Mouse (Mus musculus) heart, embryonic 11.5 days (tissue): ENCODE data around the gene Vrk1. TPM values are rescaled to one million over a fixed set of nuclear protein-coding genes. Genes with fewer than 3 reads are reported as not detected.

Experiments used
- ATAC-seq: fragments of 200-750 bp; cut with Nextera tagmentation; replicated peaks from 2 replicates; pipeline ENCODE4 v1.8.0; 2017; ENCODE audit warnings: moderate library complexity; ENCODE audit not compliant: insufficient number of reproducible peaks, low FRiP score, low TSS enrichment
- H3K27ac ChIP-seq: fragments of 300-500 bp; sonication (generic); 2 replicates; pipeline ENCODE4 v1.5.1; 2014; ENCODE audit warnings: mild to moderate bottlenecking, low read depth, low read length
- H3K27me3 ChIP-seq: fragments of 300-500 bp; sonication (generic); 2 replicates; pipeline ENCODE4 v1.6.1; 2014; ENCODE audit warnings: mild to moderate bottlenecking, low read length, mixed read lengths; ENCODE audit not compliant: control insufficient read depth, insufficient read depth
- H3K36me3 ChIP-seq: fragments of 300-500 bp; sonication (generic); 2 replicates; pipeline ENCODE4 v1.6.1; 2014; ENCODE audit warnings: mild to moderate bottlenecking, low read length, moderate library complexity, mixed read lengths; ENCODE audit not compliant: control insufficient read depth, insufficient read depth
- H3K4me1 ChIP-seq: fragments of 300-500 bp; sonication (generic); 2 replicates; pipeline ENCODE4 v1.6.1; 2014; ENCODE audit warnings: low read length; ENCODE audit not compliant: control insufficient read depth, insufficient read depth
- H3K4me2 ChIP-seq: fragments of 300-500 bp; sonication (generic); 2 replicates; pipeline ENCODE4 v1.6.1; 2014; ENCODE audit warnings: mild to moderate bottlenecking, moderate library complexity
- H3K4me3 ChIP-seq: fragments of 300-500 bp; sonication (generic); 2 replicates; pipeline ENCODE4 v1.5.1; 2014; ENCODE audit warnings: low read depth, low read length
- H3K9ac ChIP-seq: fragments of 300-500 bp; sonication (generic); 2 replicates; pipeline ENCODE4 v1.6.1; 2014; ENCODE audit warnings: mild to moderate bottlenecking, low read depth, low read length, moderate library complexity
- H3K9me3 ChIP-seq: fragments of 300-500 bp; sonication (generic); replicated peaks from 2 replicates; pipeline ENCODE4 v1.6.1; 2016; ENCODE audit warnings: low read length; ENCODE audit not compliant: control insufficient read depth
- WGBS: fragments of 180-500 bp; shearing (Covaris S2); extraction: QIAGEN DNeasy Blood & Tissue Kit; methylation state at CpG from one replicate; pipeline ENCODE4 v1.1.7; 2014; ENCODE audit not compliant: insufficient replicate concordance; 5-methylcytosine and 5-hydroxymethylcytosine counted together
- polyA plus RNA-seq: library from polyadenylated mRNA; unstranded; fragments of >200 nt; fragmentation: Nextera tagmentation; extraction: Ambion mirVana; gene quantifications from 2 replicates; pipeline ENCODE4 v1.2.1, GENCODE M21; 2014

Gene Vrk1
- polyA plus RNA-seq, 1 experiment from 2014 or later, result 49.8 TPM

DNA sequence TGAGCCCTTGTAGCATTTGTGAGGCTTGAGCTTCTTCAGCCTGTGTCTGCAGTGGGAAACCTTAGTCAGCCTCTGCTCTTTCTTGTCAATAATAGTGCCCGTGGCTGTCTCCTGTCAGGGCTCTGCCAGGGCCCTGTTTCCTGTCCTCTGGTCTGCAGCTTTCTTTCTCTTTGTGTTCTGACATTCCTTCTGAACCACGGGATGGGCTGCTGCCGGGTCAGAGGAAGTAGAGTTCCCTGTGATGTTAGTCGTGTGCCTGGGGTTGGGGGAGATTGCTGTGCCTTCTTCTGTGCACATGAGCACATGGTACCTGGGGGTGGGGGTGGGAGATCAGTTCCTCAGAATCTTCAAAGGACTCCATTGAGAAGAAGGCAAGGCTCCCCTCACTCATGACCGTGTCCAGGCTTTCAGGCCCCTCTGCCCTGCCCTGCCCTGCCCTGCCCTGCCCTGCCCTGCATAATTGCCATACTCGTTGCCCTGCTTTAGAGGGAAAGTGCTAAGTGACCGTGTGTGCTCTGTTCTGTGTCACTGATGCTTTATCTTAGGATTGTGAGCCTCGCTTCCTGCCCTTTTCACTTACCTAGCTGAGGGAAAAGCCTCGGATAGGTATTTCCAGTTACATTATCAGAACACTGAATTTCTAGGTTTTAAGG is 36.2 kb downstream of the Vrk1 start:
- ATAC-seq, result 0 out of 2 replicates have a peak, but pooled peaks have one; percentile 42
- H3K27ac ChIP-seq, result peak overlapping the region; percentile 82
- no peak overlapping the region for H3K4me3 ChIP-seq
- H3K9ac ChIP-seq, result peak overlapping the region; percentile 52; the same call in 1 of the 2 replicates
- no peaks in the 10 kb centered on the region for H3K9me3 ChIP-seq
- H3K36me3 ChIP-seq, result 0 out of 2 replicates have a peak, but pooled peaks cover 9% of the 10 kb centered on the region
- 18% methylated on average over 9 of the region's 9 CpGs for WGBS
- peak overlapping the region; percentile 40 for H3K4me2 ChIP-seq
- no peaks in the 10 kb centered on the region for H3K27me3 ChIP-seq
- peaks cover 9% of the 10 kb centered on the region; the same call in 1 of the 2 replicates for H3K4me1 ChIP-seq

DNA sequence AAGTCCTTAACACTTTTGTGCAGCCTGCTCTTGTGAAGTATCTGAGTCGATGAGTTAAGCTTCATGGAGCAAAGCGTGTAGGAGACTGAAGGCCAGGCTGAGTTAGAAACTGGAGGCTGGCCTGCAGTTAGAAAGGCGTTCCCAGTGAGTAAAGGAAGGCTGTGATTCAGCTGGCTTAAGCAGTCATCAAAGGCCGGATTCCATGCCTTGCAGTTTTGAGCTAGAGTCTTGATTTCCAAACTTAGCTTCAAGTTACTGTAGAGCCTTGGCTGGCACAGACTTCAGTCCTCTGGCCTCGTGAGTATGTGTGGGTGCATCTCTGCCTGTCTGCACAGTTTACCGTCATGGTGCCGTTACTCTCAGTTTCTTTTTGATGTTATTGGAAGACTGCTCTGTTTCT is 42.2 kb downstream of the Vrk1 start:
- H3K4me1 ChIP-seq, result no peaks in the 10 kb centered on the region
- no peak overlapping the region for H3K9ac ChIP-seq
- no peaks in the 10 kb centered on the region for H3K27me3 ChIP-seq
- H3K27ac ChIP-seq, result no peak overlapping the region
- no peak for ATAC-seq
- H3K9me3 ChIP-seq, result no peaks in the 10 kb centered on the region
- 0 out of 2 replicates have a peak, but pooled peaks cover 8% of the 10 kb centered on the region for H3K36me3 ChIP-seq
- no peak overlapping the region for H3K4me3 ChIP-seq
- no peak overlapping the region for H3K4me2 ChIP-seq
- 89% methylated on average over 7 of the region's 7 CpGs for WGBS

DNA sequence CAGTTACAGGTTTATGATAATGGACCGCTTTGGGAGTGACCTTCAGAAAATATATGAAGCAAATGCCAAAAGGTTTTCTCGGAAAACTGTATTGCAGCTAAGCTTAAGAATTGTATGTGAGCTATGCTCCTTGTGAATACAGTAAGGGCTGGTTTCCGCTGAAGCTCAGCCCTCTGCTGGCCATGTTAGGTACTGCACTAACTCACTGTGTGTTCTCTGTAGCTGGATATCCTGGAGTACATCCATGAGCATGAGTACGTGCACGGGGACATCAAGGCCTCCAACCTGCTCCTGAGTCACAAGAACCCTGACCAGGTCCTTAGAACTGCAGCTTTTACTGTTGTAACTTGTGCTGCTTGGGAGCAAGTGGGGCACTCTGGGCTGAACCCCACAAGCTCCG is 45.8 kb downstream of the Vrk1 start:
- no peak overlapping the region for H3K4me2 ChIP-seq
- no peak overlapping the region for H3K4me3 ChIP-seq
- no peaks in the 10 kb centered on the region for H3K27me3 ChIP-seq
- H3K9me3 ChIP-seq, result no peaks in the 10 kb centered on the region
- peaks cover 6% of the 10 kb centered on the region; the same call in 1 of the 2 replicates for H3K36me3 ChIP-seq
- 49% methylated on average over 6 of the region's 6 CpGs for WGBS
- H3K9ac ChIP-seq, result no peak overlapping the region
- peaks cover 9% of the 10 kb centered on the region; the same call in 1 of the 2 replicates for H3K4me1 ChIP-seq
- H3K27ac ChIP-seq, result no peak overlapping the region
- no peak for ATAC-seq

DNA sequence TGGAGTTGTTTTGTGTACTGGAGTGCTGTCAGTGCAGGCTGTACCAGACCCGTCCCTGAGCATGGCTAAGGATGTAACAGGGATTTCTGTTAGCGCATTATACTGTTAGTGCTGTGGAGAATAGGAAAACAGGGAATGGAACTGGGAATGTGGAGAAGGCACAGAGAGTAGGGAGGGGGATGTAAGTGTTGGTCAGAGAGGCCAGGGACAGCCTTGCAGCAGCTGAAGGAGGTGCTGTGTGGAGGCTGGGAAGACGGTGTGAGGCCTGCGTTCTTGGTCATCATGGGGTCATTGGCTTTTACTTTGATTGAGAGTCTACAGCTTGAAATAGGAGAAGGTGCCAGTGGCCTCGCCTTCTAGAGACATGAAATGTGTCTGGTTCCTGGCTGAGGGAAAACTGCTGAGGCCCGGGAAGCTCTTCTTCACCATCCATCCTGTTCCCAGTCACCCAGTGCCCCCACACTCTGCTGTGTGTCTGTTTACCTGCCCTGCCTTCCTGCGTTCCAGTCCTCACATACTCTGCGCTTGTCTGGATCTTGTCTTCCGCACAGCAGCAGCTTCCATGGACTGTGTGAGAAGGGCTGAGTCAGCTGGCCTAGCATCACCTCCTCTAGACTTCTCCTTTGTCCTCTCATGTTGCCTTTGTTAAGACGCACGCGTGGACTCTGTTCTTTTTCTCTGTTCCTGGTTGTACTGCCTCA is 50.0 kb downstream of the Vrk1 start:
- H3K36me3 ChIP-seq, result peaks cover 6% of the 10 kb centered on the region
- H3K27me3 ChIP-seq, result no peaks in the 10 kb centered on the region
- H3K4me2 ChIP-seq, result no peak overlapping the region
- H3K27ac ChIP-seq, result no peak overlapping the region
- H3K4me3 ChIP-seq, result no peak overlapping the region
- H3K4me1 ChIP-seq, result peaks cover 9% of the 10 kb centered on the region; the same call in 1 of the 2 replicates
- no peak overlapping the region for H3K9ac ChIP-seq
- WGBS, result 55% methylated on average over 12 of the region's 12 CpGs
- ATAC-seq, result no peak
- no peaks in the 10 kb centered on the region for H3K9me3 ChIP-seq

DNA sequence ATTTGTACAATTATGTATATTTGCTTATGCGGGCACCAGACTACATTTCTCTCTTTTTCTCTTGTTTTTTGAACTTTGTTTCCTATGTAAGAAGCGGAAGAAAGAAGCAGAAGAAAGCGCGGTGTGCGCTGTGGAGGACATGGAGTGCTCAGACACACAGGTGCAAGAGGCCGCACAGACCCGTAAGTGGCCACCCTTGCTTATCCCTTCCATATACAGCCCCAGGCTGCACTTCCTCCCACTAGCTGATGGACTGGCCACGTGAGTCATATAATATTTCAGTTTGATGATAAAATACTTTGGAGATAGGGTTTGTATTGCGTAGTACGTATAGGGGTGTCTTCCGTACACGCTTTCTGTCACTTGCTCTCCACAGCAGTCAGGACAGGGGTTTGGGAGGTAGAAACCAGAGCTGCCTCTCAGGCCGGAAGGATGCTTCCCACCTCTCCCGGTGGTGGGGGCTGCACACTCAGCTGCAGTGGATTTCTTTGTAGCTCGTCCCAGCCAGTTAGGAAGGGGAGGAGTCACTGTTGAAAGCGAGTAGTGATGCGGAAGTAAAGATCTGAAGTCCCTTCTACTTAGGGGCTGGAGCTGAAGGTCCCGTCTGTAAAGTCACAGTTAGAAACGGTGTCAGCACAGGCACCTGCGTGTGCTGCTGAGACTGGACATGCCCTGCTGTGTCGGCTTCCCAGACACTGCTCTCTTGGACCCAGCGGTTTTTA is 60.6 kb downstream of the Vrk1 start:
- no peak overlapping the region for H3K4me3 ChIP-seq
- no peak overlapping the region for H3K4me2 ChIP-seq
- H3K9ac ChIP-seq, result no peak overlapping the region
- no peak for ATAC-seq
- H3K27ac ChIP-seq, result no peak overlapping the region
- H3K9me3 ChIP-seq, result no peaks in the 10 kb centered on the region
- H3K4me1 ChIP-seq, result no peaks in the 10 kb centered on the region
- WGBS, result 84% methylated on average over 22 of the region's 22 CpGs
- no peaks in the 10 kb centered on the region for H3K27me3 ChIP-seq
- 0 out of 2 replicates have a peak, but pooled peaks cover 3% of the 10 kb centered on the region for H3K36me3 ChIP-seq

DNA sequence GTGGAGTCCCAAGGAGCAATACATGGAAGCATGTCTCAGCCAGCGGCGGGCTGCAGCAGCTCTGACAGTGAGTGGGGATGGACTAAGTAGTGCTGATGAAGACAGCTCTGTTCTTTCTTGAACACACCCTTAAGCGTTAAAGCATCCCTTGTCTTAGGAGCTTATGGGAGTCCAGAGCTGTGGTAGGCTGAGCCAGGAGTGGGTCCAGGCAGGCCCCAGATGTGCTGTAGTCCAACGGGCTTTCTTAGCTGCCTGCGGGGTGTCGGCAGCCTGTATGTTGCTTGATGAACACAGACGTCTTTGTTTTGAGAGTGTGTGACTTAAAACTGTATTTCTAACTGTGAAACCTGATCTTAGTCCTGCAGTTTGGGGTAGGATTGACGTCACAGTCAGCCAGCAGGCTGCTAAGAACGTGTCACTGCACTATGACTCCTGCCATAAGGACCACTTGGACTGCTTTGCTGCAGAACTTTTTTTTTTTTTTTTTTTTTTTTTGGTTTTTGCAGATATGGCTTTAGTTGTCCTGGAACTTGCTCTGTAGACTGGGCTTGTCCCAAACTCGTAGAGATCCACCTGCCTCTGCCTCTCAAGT is 61.6 kb downstream of the Vrk1 start:
- Histone ChIP-seq H3K9ac (no peak overlapping the region), H3K9me3 (no peaks in the 10 kb centered on the region), H3K27ac (no peak overlapping the region), H3K36me3 (0 out of 2 replicates have a peak, but pooled peaks cover 3% of the 10 kb centered on the region), H3K27me3 (no peaks in the 10 kb centered on the region), H3K4me3 (no peak overlapping the region), H3K4me2 (no peak overlapping the region), H3K4me1 (no peaks in the 10 kb centered on the region)
- no peak for ATAC-seq
- WGBS, result 79% methylated on average over 10 of the region's 10 CpGs

DNA sequence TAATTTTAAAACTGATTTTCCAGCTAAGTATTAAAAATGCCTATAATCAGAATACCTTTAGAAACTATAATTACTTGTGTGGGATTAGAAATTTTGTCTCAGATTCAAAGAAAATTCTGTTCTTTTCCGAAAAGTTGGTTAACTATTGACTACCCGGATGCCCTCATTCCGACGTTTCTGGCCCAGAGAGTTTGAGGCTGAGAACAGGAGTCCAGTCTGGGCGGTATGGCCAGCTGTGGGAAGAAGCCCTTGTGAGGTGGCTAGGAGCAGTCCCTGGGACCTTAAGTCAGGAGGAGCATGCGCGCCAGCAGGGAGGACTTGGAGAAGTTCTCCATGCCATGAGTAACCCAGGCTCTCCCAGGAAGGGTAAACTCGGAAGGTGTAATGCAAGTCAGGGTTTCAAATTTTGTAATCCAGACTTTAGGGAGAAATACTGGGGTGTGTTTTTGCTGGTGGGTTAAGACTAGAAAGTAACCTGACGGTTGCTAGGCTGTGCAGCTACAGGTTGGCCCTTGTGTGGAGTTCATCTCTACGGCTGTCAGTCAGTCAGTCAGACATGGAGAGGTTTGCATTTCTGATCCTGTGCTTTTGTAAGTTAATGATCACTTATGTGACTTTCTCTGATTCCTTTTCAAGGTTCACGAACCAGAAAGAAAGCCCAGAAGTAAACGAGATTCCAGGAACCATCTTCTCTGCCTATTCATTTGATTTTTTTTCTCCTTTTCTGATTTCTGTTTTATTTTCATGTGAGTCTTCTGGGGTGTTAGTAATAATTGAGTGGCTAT is 64.5 kb downstream of the Vrk1 start:
- Histone ChIP-seq H3K36me3 (0 out of 2 replicates have a peak, but pooled peaks cover 3% of the 10 kb centered on the region), H3K9ac (no peak overlapping the region), H3K9me3 (no peaks in the 10 kb centered on the region), H3K27me3 (no peaks in the 10 kb centered on the region), H3K27ac (no peak overlapping the region), H3K4me3 (no peak overlapping the region), H3K4me1 (no peaks in the 10 kb centered on the region), H3K4me2 (no peak overlapping the region)
- no peak for ATAC-seq
- WGBS, result 90% methylated on average over 12 of the region's 12 CpGs

DNA sequence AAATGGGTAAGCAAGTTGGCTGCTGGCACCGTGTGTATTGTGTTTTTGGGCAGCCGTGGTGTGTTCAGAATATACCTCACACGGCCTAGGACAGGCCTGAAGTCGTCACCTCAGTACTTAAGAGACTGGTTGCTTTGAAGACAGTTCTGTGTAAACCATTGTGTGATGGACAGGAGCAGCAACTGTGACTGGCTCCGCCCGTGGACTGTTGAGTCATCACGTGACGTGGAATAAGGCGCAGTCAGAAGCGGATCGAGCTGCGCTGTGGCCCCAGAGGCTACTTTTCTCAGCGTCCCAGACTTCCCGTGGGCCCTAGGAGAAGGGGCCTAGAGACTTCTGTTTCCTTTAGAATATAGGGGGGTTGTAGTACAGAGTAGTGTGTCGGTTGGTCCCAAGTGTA is 66.1 kb downstream of the Vrk1 start:
- Histone ChIP-seq H3K27ac (no peak overlapping the region), H3K4me1 (peaks cover 3% of the 10 kb centered on the region; the same call in 1 of the 2 replicates), H3K4me2 (no peak overlapping the region), H3K9ac (no peak overlapping the region), H3K9me3 (no peaks in the 10 kb centered on the region), H3K36me3 (0 out of 2 replicates have a peak, but pooled peaks cover 3% of the 10 kb centered on the region), H3K27me3 (no peaks in the 10 kb centered on the region), H3K4me3 (no peak overlapping the region)
- WGBS, result 88% methylated on average over 15 of the region's 15 CpGs
- ATAC-seq, result no peak
